Mouse (Mus musculus) liver, embryonic 16.5 days (tissue): ENCODE data around the gene Txndc2. TPM values are rescaled to one million over a fixed set of nuclear protein-coding genes. Genes with fewer than 3 reads are reported as not detected.

Experiments
- polyA plus RNA-seq: library from polyadenylated mRNA; unstranded; fragments of >200 nt; fragmentation: Nextera tagmentation; extraction: Ambion mirVana; gene quantifications from 2 replicates; pipeline ENCODE4 v1.2.1, GENCODE M21; 2015

The Txndc2 gene
- polyA plus RNA-seq, 1 experiment from 2014 or later: not detected

Other genes starting within 250 kb of the Txndc2 start
- gene Tmem232, start 101.4 kb downstream of the Txndc2 start, polyA plus RNA-seq: not detected in 2 replicates
- 55.8 and 57.0 TPM in 2 replicates for gene Vapa, start 28.6 kb downstream of the Txndc2 start, polyA plus RNA-seq
- 6.0 and 6.9 TPM in 2 replicates for gene Rab31, start 130.6 kb upstream of the Txndc2 start, polyA plus RNA-seq
- gene Ppp4r1, start 140.4 kb upstream of the Txndc2 start, polyA plus RNA-seq: 9.0 and 9.4 TPM in 2 replicates
- gene Ralbp1, start 243.6 kb upstream of the Txndc2 start, polyA plus RNA-seq: 35.4 and 37.7 TPM in 2 replicates